Mouse (Mus musculus) urinary bladder, postnatal 10 days (tissue): ENCODE results near the gene Cyb561d1.

Experiments used
- DNase-seq: peaks from one replicate; pipeline ENCODE4 v3.0.0; 2022; ENCODE audit warnings: low spot score

Cyb561d1 gene

DNA sequence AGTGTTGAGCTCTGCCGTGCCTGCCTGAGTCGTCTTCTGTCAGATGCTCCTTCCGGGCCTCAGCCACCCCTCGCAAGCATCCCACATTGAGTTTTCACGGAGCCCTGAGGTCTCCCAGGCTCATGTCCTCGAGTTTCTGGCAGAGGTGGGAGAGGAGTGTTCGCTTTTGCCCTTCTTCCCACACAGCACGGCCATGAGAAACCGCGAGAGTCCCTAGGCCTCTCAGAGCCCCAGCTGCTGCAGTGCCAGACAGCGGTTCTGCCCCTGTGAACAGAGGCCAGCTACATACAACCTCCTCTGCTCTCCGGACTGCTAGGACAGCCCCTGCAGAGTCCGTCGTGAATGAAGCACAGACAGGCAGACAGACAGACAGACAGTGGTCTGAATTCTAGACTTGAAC is 33.5 kb downstream of the Cyb561d1 start:
- no peak for DNase-seq

GRCm38 (mm10) chr3:108166486-108167211 is 34.4 kb downstream of the Cyb561d1 start:
- no peak for DNase-seq

DNA sequence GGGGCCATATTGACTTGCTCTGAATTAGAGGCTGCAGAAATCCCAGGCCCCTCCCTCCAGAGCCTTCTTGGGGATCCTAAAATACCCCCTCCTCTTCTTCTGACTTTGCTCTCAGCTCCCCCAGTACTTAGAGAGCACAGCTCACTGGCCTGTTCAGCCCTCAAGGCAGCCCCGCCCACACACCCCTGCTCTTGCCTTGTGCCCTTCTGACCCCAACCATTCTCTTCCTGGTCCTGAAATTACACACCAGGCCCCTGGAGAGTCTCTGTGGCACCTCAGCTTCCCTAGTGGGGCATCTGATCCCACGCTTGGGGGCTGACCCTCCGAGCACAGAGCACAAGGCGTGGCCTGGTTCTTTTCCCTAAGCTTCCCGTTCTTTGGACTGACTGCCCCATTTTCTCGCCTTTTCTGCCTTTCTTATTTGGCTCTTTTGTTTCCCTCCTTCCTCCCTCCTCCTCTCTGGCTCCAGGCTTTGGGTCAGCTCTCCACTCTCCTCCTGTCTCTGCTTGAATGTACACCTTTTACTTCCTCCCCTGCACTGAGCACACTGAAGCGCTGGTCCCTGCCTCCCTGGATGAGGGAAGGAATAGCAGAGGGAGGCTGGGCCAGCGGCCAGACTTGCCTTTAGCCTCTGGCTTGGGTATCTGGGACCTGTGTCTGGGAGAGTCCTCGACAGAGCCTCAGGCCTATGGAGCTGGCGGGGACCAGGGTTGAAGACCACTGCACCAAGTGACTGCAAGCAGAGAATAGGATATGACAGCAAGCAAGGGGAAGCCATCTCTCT is 35.3 kb downstream of the Cyb561d1 start:
- no peak for DNase-seq

- DNase-seq = no peak
Measured at GRCm38 (mm10) chr3:108164807-108165206, 36.2 kb downstream of the Cyb561d1 start.

- DNase-seq = no peak
Measured at GRCm38 (mm10) chr3:108164091-108164490, 36.9 kb downstream of the Cyb561d1 start.

DNA sequence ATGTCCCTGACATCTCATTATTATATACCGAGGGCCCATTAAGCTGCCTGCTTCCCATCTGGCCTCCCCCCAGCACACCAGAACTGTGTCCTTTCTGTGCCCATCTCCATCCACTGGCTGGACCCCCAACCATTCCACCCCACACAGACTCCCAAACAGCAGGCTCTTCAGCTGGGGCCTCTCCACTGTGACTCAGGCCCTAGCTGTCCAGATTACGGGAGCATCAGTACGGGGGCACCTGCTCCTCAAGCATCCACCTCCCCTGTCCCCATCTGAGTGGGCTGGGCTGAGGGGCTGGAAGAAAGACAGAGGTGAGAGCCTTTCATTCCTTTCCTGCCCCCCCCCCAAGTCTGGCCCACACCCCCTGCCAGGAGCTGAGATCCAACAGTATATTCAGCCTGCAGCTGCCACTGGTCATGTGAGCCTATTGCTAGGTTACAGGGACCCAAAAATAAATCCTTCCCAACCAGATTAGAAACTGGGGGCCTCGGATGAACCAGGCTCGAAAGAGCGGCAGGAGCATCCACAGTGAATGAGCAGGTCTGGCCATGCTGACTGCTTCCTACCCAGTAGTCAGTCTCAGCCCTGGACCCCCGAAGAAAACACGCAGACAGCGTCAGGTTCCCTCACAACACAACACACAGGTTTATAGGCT is 42.5 kb downstream of the Cyb561d1 start:
- DNase-seq = no peak

DNA sequence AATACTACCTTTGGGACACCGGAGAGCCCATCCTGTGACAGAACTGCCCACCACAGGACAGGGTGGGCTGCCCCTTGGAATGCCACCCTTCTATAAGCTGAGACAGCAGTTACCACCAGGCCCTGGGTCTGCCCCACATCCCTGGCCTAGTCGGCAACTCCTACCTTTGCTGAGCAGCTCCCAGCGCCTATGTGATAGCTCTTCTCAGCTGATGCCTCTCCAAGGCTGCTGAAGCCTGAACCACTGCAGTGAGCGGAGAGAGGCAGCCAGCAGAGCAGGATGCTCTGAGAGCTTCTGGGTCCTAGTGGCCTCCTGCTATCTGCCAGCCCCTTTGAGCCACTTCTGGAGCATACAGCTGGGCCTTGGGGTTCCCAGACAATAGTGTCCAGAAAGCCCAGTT is 46.4 kb downstream of the Cyb561d1 start, which contains the start of gene Gpr61:
Gene Gpr61, minus strand, starts transcription at position 227 of the 400 bp plus-strand sequence.
- DNase-seq = no peak

DNA sequence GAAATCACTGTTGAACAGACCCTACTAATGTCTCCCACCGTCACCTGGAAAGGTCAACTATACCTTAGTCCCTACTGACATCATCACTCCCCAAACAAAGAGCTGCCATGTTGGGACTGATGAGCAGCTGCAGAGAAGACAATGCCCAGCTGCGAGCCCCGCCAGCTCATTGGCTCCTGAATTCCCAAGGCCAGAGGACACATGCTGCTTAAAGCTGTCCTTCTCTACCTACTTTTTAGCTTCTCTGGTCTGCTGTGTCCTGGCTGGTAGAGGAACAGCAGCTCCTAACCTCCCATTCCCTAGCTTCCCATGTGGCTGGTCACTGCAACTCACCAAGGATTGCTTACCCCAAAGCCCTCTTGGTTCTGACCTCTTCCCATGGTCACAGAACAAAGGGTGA is 48.7 kb downstream of the Cyb561d1 start:
- DNase-seq = no peak

GRCm38 (mm10) chr3:108147386-108148235 is 53.4 kb downstream of the Cyb561d1 start:
- DNase-seq = peak; percentile 57

GRCm38 (mm10) chr3:108146671-108147070 is 54.3 kb downstream of the Cyb561d1 start:
- DNase-seq = no peak
